Mouse (Mus musculus) T-helper 17 cell (primary cell): ENCODE measurements around the gene Ak5.

Experiments used
- in situ Hi-C, 2 experiments: fragments of 300-600 bp; cut with MboI, MseI; formaldehyde crosslinking; loops; 1 replicate in 1 of 2; 2 replicates in 1 of 2; pipeline ENCODE4 v1.15.1; 2025; ENCODE audit warnings: high pct_unique_total_duplicates in 2 of 2

The Ak5 gene

DNA sequence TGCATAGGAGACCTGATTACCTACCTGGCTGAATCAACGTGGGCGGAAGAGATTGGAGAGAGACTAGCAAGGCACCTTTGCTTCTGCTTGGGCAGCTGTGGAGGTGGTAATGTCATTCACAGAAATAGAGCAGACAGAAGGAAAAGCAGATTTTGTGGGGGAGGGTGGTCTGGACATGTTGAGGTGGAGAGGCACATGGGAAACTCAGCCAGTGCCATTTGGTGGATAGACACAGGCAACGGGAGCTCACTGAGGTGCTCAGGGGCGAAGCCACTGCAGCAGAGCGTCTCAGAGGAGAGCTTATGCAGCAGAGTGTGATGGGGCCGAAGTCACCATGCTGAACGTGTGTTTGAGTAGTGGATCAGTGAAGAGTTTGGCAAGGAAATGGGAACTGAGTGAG lies 147.1 kb downstream of the Ak5 start:
- in situ Hi-C loops: no loop called here

DNA sequence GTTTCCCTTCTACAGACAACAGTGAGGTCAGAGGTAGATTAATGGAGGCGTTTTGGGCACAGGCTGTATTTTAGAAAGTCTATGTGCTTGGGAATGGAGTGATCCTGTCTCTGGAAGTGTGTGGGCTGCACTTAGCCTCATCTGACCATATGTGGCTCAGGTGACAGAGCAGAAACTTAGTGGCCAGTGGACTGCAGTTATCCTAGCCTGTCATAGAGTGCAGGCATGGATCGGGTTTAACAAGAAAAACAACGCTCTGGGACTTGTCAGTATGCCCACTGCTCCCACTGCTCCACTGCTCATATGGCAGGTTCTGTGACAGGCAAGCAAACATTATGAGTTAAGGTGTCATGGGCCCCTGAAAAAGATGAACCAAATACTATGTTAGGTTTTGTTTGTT lies 148.1 kb downstream of the Ak5 start:
- in situ Hi-C loops: no loop called here

DNA sequence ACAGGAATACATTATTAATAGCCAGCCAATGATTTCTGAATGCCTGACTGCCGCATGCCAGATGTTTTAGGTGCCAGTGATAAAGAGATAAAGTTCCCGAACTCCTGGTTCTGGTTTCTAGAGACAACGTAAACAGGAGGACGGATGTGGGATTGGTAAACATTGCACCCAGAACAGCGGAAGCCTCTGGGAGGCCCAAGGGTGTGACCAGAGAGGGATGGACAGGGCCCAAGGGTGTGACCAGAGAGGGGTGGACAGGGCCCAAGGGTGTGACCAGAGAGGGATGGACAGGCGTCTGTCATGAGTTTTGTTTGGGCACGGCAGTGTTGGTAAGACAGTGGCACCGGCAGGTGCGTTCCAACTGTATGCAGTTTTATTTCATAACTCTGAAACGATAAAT lies 148.6 kb downstream of the Ak5 start:
- in situ Hi-C loops: no loop called here

GRCm38 (mm10) chr3:152516569-152516968 lies 151.6 kb downstream of the Ak5 start:
- in situ Hi-C loops: no loop called here

- in situ Hi-C loops: no loop called here
These were observed 152.2 kb downstream of the Ak5 start for GRCm38 (mm10) chr3:152515959-152516358.

- in situ Hi-C loops: no loop called here
These were observed 155.6 kb downstream of the Ak5 start for GRCm38 (mm10) chr3:152512517-152512916.

- in situ Hi-C loops: no loop called here
These were observed 158.9 kb downstream of the Ak5 start for GRCm38 (mm10) chr3:152509268-152509667.

DNA sequence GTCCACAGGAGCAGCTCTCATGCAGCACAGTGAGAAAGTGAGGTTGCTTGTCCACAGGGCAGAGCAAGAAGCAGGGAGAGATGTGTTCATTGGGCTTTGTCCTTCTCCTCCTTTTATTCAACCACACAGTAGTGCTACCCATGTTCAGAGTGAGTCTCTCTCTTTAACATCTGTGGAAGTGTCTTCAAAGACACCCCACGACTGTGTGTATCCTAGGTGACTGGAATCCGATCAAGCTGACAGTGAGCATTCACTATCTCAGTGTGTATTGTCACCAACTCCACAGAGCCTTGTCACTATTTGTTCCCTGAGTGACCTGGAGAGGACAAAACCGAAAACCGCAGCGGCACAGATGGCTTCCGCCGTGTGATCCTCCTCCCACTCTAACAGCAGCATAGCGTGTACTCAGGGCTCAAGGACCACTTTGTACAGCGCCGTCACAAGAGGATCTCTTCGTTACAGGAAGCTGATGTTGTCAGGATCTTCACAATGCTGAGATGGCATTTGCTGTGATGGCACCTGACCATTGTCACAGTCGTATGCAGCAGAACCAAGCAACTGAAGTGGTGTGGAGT lies 159.7 kb downstream of the Ak5 start:
- in situ Hi-C loops: no loop called here

DNA sequence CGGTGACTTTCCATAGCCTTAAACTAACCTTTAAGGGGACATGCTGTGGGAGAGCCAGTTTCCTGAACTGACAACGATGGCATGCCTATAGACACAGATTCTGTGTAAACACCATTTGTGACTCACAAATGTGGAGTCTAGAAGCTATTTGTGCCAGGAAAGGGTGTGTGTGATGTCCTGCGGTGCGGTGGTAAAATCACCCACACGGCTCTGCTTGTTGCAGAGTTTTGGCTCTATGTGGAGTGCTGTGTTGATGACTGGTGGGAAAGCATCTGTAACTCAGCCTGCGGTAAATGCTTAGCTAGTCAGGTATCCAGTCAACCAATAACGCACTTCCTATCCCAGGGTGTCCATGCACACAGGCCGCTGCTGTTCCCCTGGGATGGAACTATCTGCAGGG lies 160.3 kb downstream of the Ak5 start:
- in situ Hi-C loops: no loop called here

GRCm38 (mm10) chr3:152498968-152499696 lies 169.0 kb downstream of the Ak5 start:
- in situ Hi-C loops: no loop called here

DNA sequence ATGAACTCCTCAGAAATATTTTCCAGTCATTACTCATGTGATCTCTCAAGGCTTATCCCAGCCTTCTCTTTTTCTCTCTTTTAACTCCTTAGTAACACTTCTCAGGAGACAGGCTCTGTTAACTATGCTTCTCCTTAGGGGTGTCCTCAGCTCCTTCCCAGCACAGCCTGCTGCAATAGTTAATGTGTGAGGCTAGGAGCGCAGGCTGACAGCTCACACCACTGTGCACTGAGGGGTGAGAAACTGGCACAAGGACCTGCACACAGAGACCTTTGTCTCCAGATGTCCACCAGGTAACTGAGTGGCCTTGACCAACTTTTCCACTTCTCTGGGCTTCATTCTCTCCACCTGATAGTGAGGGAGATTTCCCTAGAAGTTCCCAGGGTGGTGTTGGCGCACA lies 170.3 kb downstream of the Ak5 start:
- in situ Hi-C loops: no loop called here

DNA sequence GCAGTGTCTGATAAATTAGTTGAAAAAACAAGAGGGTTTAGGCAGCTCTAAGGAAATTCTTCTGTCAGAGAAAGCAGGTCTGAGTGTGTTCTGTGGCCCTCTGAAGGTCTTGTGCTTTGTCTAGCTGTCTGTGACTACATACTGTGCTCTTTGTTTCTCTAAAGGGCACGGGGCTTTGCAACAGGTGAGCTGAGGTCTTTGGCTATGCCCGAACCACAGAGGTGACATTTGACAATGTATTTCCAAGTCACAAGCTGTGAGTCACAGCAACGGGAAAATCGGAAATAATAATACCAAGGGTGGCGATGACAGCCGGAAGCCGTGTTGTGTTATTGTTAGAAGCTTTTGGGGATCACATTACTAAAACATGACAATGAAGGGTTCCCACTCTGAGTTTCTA lies 171.1 kb downstream of the Ak5 start:
- in situ Hi-C loops: no loop called here

GRCm38 (mm10) chr3:152495415-152495898 lies 172.7 kb downstream of the Ak5 start:
- in situ Hi-C loops: no loop called here

GRCm38 (mm10) chr3:152494667-152495360 lies 173.3 kb downstream of the Ak5 start:
- in situ Hi-C loops: no loop called here

- in situ Hi-C loops: no loop called here
These were observed 174.3 kb downstream of the Ak5 start for GRCm38 (mm10) chr3:152493813-152494212.

DNA sequence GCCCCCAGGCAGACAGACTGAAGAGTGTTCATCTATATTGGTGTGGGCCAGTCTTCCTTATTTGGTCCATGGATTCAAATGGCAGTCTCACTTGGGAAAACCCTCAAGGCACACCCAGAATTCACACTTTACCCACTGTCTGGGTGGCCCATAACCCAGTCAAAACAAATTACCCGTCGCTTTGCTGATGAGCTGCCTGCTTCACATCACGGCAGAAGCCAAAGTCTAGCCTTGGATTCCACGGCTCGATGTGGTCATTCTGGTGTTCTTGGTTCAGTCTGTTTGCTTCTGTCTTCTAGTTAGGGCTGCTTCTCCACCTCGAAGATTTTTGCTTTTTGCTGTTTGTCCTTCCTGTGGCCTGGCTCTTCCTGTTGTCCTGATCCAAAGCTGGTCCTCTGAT lies 175.9 kb downstream of the Ak5 start:
- in situ Hi-C loops: no loop called here

GRCm38 (mm10) chr3:152490423-152490822 lies 177.7 kb downstream of the Ak5 start:
- in situ Hi-C loops: no loop called here

DNA sequence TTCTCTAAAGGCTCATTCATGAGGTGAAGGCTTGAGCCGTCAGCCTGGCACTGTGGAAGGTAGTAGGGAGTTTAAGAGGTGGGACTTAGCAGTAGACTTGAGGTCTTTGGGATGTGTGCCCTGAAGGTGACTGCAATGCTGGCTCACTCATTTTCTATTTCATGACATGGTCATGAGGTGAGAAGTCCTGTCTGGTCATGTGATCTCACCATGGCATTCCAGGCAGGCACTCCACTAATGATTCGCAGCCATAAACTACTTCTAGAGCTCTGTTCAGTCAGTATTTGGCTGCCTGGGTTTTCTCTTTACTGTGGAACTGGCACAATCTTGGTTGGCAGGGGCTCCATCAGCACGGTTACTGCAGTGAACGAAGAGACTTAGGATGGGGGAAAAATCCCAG lies 179.2 kb downstream of the Ak5 start:
- in situ Hi-C loops: no loop called here

DNA sequence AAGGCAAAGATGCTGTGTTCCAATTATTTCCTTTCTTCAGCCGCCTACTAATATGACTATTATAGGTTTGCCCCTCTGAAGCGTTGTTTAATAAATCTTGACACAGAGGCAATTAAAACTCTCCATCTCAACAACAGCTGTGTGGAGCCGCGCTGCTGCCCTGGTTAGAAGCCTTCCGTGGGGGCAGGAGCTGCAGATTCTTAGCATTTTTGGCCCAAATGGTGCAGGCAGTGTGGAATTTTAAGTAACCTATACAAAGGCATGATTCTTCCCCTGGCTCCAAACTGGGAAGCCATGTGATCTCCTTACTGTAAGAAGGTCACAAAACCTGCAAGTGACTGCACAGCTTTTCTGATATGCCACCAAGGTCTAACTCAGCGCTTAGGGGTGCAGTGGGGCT lies 184.0 kb downstream of the Ak5 start:
- in situ Hi-C loops: no loop called here

- in situ Hi-C loops: no loop called here
These were observed 184.4 kb downstream of the Ak5 start for GRCm38 (mm10) chr3:152483800-152484199.

DNA sequence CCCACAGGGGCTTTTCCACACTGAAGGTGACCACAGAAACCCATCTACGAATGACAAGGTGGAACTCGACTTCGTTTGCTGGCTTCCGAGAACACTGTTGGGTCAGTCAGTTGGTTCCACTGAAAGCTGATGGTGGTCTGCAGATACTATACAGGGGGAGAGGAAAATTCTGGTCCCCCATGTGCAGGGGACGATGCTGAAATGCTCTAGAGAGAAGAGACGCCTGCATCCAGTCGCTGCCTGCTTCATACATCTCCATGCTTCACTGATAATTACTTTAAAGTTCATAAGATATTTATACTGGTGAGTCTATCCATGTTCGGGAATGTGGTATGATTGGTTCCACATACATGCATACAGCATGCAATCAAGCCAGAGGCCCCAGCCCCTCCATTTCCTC lies 186.0 kb downstream of the Ak5 start:
- in situ Hi-C loops: no loop called here

DNA sequence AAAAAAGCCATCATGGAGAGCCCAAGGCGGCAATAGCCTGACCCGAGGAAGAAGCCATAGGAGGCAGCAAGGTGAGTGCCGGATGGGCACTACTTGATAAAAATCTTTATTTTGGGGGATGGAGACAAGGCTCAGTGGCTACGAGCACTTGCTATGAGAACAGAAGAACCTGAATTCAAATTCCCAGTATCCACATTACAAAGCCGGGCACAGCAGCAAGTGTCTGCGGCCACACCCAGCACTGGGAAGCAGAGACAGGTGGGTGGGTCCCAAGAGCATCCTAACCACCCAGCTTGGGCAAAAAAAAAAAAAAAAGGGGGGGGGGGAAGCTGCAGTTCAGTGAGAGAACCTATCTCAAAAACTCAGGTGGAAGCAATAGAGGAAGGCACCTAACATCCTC lies 187.8 kb downstream of the Ak5 start:
- in situ Hi-C loops: no loop called here
